Mouse (Mus musculus): Measurements from ENCODE around the gene 1110059E24Rik. TPM values are rescaled to one million over a fixed set of nuclear protein-coding genes. Genes with fewer than 3 reads are reported as not detected.

Gene 1110059E24Rik
- polyA plus RNA-seq (2015; fragmentation: Nextera tagmentation; extraction: Ambion mirVana) = 54.5 and 56.0 TPM in 2 replicates

- peak within 1 kb of the TSS; percentile 95 for H3K9ac ChIP-seq
- H3K36me3 ChIP-seq = no peaks in the 10 kb centered on the region
- peak within 1 kb of the TSS; percentile 96 for H3K27ac ChIP-seq (replicated peaks)
- H3K4me3 ChIP-seq = peak within 1 kb of the TSS; percentile 72
- peak within 1 kb of the TSS; percentile 74 for H3K4me2 ChIP-seq
- no peaks in the 10 kb centered on the region for H3K9me3 ChIP-seq
- H3K27me3 ChIP-seq = no peaks in the 10 kb centered on the region
- peak; percentile 99 for ATAC-seq (ENCODE audit: low FRiP score, low read depth)
- 5% methylated on average over 52 of the region's 52 CpGs for WGBS
- peaks cover 36% of the 10 kb centered on the region for H3K4me1 ChIP-seq (replicated peaks)
These were observed at the start of gene 1110059E24Rik for GRCm38 (mm10) chr19:21652285-21653171. 1110059E24Rik (minus strand) TSS chr19:21652976.

DNA sequence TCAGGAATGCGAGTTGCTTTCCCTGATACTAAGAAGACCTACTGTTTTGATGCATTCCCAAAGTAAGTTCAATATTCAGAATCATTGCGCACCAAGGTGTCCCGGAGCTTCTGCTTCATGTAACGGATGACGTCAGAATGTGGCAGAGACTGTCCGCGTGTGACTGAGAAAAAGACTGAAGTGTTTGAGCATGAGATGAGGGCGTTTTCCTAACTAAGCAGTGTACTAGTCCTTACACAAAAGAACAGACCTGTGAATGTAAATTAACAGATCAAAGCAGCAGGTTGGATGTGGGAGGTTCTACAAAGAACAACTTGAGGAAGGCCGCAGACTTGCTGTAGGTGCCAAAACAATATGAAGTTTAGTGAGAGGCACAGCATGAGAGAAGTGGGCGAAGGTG, 28.2 kb upstream of the 1110059E24Rik start:
- Histone ChIP-seq H3K9ac (no peak overlapping the region), H3K9me3 (no peaks in the 10 kb centered on the region), H3K27ac (replicated peaks) (no peak overlapping the region), H3K4me1 (replicated peaks) (no peaks in the 10 kb centered on the region), H3K36me3 (peaks cover 25% of the 10 kb centered on the region), H3K4me2 (no peak overlapping the region), H3K4me3 (no peak overlapping the region), H3K27me3 (no peaks in the 10 kb centered on the region)
- WGBS = 95% methylated on average over 10 of the region's 10 CpGs
- ATAC-seq (ENCODE audit: low FRiP score, low read depth) = no peak

GRCm38 (mm10) chr19:21680091-21680490, 27.3 kb upstream of the 1110059E24Rik start:
- no peak overlapping the region for H3K27ac ChIP-seq (replicated peaks)
- H3K4me3 ChIP-seq = no peak overlapping the region
- no peak for ATAC-seq (ENCODE audit: low FRiP score, low read depth)
- no peak overlapping the region for H3K4me2 ChIP-seq
- no peaks in the 10 kb centered on the region for H3K9me3 ChIP-seq
- H3K4me1 ChIP-seq (replicated peaks) = no peaks in the 10 kb centered on the region
- no peaks in the 10 kb centered on the region for H3K27me3 ChIP-seq
- H3K36me3 ChIP-seq = peaks cover 26% of the 10 kb centered on the region
- H3K9ac ChIP-seq = no peak overlapping the region
- 98% methylated on average over 3 of the region's 3 CpGs for WGBS

DNA sequence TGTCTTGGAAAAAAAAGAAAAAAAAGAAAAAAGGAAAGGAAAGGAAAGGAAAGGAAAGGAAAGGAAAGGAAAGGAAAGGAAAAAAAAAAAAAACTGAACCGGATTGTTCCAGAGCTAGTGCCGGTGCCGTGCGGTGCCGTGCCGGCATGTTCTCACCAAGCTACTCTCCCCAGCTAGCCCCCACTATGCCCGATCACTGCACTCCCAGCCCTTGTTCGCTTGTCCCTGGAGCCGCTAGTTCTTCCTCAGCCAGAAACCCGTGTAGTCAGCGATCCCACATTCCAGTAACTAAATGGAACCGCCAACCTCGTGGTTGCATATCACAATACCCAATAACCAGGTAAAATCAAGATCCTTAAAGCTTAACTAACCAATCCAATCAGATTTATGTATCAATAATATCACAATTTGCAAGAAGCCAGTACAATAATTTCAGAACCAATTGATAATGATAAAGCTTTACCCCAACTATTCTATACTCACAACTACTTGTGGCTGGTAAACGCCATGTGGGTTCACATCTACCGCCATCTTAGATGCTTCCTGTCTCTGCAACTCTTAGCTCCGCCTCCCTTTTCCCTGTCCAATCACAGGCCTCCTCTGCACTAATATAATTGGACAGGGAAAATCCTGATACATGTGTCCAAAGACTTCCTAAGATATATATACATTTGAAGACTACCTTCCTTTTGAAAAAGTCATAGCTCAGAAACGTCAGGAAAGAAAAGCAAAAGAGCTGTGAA, 21.7 kb upstream of the 1110059E24Rik start:
- Histone ChIP-seq H3K4me1 (replicated peaks) (no peaks in the 10 kb centered on the region), H3K4me3 (no peak overlapping the region), H3K4me2 (no peak overlapping the region), H3K9me3 (no peaks in the 10 kb centered on the region; the same call in 1 of the 2 replicates), H3K9ac (no peak overlapping the region), H3K27ac (replicated peaks) (no peak overlapping the region), H3K27me3 (no peaks in the 10 kb centered on the region), H3K36me3 (0 out of 2 replicates have a peak, but pooled peaks cover 5% of the 10 kb centered on the region)
- no peak for ATAC-seq (ENCODE audit: low FRiP score, low read depth)
- 97% methylated on average over 17 of the region's 17 CpGs for WGBS

- no peak for ATAC-seq (ENCODE audit: low FRiP score, low read depth)
- no peaks in the 10 kb centered on the region for H3K27me3 ChIP-seq
- no peaks in the 10 kb centered on the region; the same call in 1 of the 2 replicates for H3K9me3 ChIP-seq
- H3K4me2 ChIP-seq = no peak overlapping the region
- 94% methylated on average over 4 of the region's 4 CpGs for WGBS
- H3K27ac ChIP-seq (replicated peaks) = no peak overlapping the region
- no peak overlapping the region for H3K4me3 ChIP-seq
- no peaks in the 10 kb centered on the region for H3K4me1 ChIP-seq (replicated peaks)
- H3K36me3 ChIP-seq = no peaks in the 10 kb centered on the region
- no peak overlapping the region for H3K9ac ChIP-seq
These were observed 16.9 kb upstream of the 1110059E24Rik start for GRCm38 (mm10) chr19:21669650-21670049.

DNA sequence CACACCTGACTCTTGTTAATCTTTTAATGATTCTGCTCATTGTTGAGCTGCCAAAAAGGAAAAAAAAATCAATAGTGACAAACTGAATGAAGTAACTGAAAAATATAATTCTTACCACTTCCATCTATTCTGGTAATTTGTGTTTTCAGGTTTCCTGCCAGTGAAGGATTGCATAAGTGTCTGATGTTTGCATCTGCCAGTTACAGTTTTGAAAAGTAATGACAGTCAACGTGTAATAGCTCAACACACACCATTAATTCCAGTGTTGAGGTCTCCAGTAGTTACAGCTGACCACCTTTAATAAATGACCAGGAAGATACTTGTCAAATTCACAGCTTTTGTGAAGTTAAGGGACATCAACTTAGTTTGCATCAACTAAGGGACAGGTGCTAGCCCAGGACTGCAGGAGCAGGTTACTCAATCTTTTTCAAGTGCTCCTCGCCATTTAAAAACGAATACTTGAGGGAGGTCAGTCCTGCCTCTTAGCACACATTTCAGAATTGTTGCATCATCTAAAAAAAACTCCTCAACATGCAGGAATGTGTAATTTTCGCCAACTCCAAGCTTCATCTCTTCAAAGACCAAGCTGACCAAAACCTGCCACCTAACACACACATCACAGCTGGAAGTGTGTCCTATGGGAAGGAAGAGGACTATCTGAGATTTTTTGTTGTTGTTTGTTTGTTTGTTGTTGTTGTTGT, 11.1 kb upstream of the 1110059E24Rik start:
- H3K36me3 ChIP-seq = no peaks in the 10 kb centered on the region
- no peaks in the 10 kb centered on the region for H3K9me3 ChIP-seq
- H3K27ac ChIP-seq (replicated peaks) = no peak overlapping the region
- no peaks in the 10 kb centered on the region for H3K27me3 ChIP-seq
- no peak overlapping the region for H3K4me2 ChIP-seq
- H3K9ac ChIP-seq = no peak overlapping the region
- WGBS = 90% methylated on average over 4 of the region's 4 CpGs
- H3K4me3 ChIP-seq = no peak overlapping the region
- no peaks in the 10 kb centered on the region for H3K4me1 ChIP-seq (replicated peaks)
- no peak for ATAC-seq (ENCODE audit: low FRiP score, low read depth)

DNA sequence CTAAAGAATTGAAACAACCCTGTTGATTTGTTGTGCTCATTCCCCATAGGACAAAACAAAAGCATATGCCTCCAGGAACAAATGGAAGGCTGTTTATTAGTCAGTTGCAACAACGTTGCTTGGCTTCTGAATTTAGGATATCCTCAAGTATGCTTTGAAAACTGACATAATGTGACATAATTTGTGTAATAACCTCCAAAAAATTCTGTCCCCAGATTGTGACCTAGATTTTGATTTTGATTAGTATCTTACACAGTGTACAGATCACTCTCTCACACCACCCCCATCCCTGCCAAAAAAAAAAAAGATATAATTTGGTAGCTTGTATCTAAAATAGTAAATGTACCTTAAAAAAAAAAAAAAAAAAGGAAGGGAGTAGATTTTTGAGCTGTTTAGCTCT, 8.0 kb upstream of the 1110059E24Rik start:
- Histone ChIP-seq H3K36me3 (no peaks in the 10 kb centered on the region), H3K27me3 (no peaks in the 10 kb centered on the region), H3K9me3 (no peaks in the 10 kb centered on the region), H3K4me2 (no peak overlapping the region), H3K4me1 (replicated peaks) (peaks cover 7% of the 10 kb centered on the region), H3K27ac (replicated peaks) (no peak overlapping the region), H3K9ac (no peak overlapping the region), H3K4me3 (no peak overlapping the region)
- 68% methylated on average over 1 of the region's 1 CpGs for WGBS
- no peak for ATAC-seq (ENCODE audit: low FRiP score, low read depth)

DNA sequence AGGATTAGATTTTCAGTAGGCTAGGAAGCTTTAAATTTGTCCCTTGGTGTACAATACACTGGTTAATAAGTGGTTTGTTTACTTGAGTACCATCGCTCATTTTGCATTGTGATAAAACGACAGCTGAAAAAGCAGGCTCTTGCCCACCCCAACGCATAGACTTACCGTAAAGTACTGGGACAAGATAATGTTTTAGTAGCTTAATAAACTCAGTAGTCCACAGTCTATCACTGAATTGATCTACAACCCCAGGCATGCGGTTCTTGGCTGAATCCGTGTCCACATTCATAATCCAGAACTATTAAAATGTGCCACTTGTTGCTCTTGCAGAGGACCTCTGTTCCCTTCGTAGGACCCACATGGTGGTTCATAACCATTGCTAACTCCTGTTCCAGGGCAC, 2.0 kb upstream of the 1110059E24Rik start:
- peak overlapping the region; percentile 72 for H3K4me3 ChIP-seq
- H3K9ac ChIP-seq = peak overlapping the region; percentile 95
- no peaks in the 10 kb centered on the region for H3K9me3 ChIP-seq
- H3K4me2 ChIP-seq = peak overlapping the region; percentile 74
- 57% methylated on average over 7 of the region's 7 CpGs for WGBS
- peaks cover 36% of the 10 kb centered on the region for H3K4me1 ChIP-seq (replicated peaks)
- no peak overlapping the region for H3K27ac ChIP-seq (replicated peaks)
- ATAC-seq (ENCODE audit: low FRiP score, low read depth) = no peak
- no peaks in the 10 kb centered on the region for H3K27me3 ChIP-seq
- no peaks in the 10 kb centered on the region for H3K36me3 ChIP-seq

- no peaks in the 10 kb centered on the region for H3K27me3 ChIP-seq
- no peaks in the 10 kb centered on the region for H3K36me3 ChIP-seq
- peak; percentile 55; the same call in 1 of the 2 replicates for ATAC-seq (ENCODE audit: low FRiP score, low read depth)
- H3K4me1 ChIP-seq (replicated peaks) = peaks cover 36% of the 10 kb centered on the region
- H3K4me2 ChIP-seq = peak within 1 kb of the TSS; percentile 74
- peak within 1 kb of the TSS; percentile 72 for H3K4me3 ChIP-seq
- H3K27ac ChIP-seq (replicated peaks) = peak within 1 kb of the TSS; percentile 96
- WGBS = under 1% methylated on average over 77 of the region's 105 CpGs
- H3K9me3 ChIP-seq = no peaks in the 10 kb centered on the region
- H3K9ac ChIP-seq = peak within 1 kb of the TSS; percentile 95
These were observed 601 bp upstream of the 1110059E24Rik start, which contains the start of gene Abhd17b for GRCm38 (mm10) chr19:21653172-21653981. Abhd17b (plus strand) TSS chr19:21653185.

DNA sequence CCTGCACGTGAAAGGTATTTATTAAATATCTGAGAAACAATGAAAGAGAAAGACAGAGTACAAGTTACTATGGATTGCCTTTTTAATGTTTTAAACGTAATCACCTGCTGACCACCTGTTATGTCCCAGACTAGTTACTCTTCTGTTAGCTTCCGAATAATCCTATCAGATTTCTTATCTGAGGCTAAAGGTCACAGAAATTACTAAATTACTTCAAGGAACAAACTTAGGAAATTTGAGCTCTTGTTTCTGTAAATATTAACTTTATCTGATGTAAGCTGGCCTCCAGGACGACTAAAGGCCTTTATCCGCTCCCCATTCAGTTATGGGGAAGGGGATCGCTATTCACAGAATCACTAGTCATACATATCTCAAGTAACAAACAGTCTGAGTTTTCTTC, 1.1 kb downstream of the 1110059E24Rik start:
- peaks cover 35% of the 10 kb centered on the region for H3K4me1 ChIP-seq (replicated peaks)
- H3K4me2 ChIP-seq = peak overlapping the region; percentile 74
- H3K36me3 ChIP-seq = no peaks in the 10 kb centered on the region
- peak overlapping the region; percentile 95 for H3K9ac ChIP-seq
- no peak for ATAC-seq (ENCODE audit: low FRiP score, low read depth)
- 55% methylated on average over 6 of the region's 6 CpGs for WGBS
- no peaks in the 10 kb centered on the region for H3K9me3 ChIP-seq
- no peaks in the 10 kb centered on the region for H3K27me3 ChIP-seq
- peak overlapping the region; percentile 72 for H3K4me3 ChIP-seq
- H3K27ac ChIP-seq (replicated peaks) = peak overlapping the region; percentile 96; the same call in 1 of the 2 replicates

- no peaks in the 10 kb centered on the region for H3K9me3 ChIP-seq
- 92% methylated on average over 6 of the region's 6 CpGs for WGBS
- ATAC-seq (ENCODE audit: low FRiP score, low read depth) = no peak
These were observed 6.6 kb downstream of the 1110059E24Rik start for GRCm38 (mm10) chr19:21646142-21646541.

More at GRCm38 (mm10) chr19:21646142-21646541, 6.6 kb downstream of the 1110059E24Rik start:
- H3K9ac ChIP-seq = no peak overlapping the region
- H3K27ac ChIP-seq (replicated peaks) = no peak overlapping the region
- H3K4me2 ChIP-seq = no peak overlapping the region
- H3K4me1 ChIP-seq (replicated peaks) = peaks cover 4% of the 10 kb centered on the region
- no peak overlapping the region for H3K4me3 ChIP-seq
- no peaks in the 10 kb centered on the region for H3K27me3 ChIP-seq
- no peaks in the 10 kb centered on the region for H3K36me3 ChIP-seq

Measured in hindbrain, embryonic 15.5 days (tissue).